Mouse (Mus musculus) thymus, adult 2 months (tissue): ENCODE results near the gene Gck. TPM values are rescaled to one million over a fixed set of nuclear protein-coding genes. Genes with fewer than 3 reads are reported as not detected.

Experiments
- DNase-seq: peaks from one replicate; pipeline ENCODE4 v3.0.0; 2021
- H3K27ac ChIP-seq: fragments of 200-500 bp; 2 replicates; pipeline ENCODE4 v1.5.1; 2012; ENCODE audit warnings: low read length, control low read depth; ENCODE audit not compliant: control insufficient read depth, insufficient read depth
- H3K27me3 ChIP-seq: fragments of 200-500 bp; 2 replicates; pipeline ENCODE4 v1.6.1; 2012; ENCODE audit warnings: mild to moderate bottlenecking, low read length, moderate library complexity, mixed read lengths; ENCODE audit not compliant: control insufficient read depth, insufficient read depth
- H3K36me3 ChIP-seq: fragments of 200-500 bp; 2 replicates; pipeline ENCODE4 v1.6.1; 2012; ENCODE audit warnings: mild to moderate bottlenecking, low read length, moderate library complexity; ENCODE audit not compliant: control insufficient read depth, insufficient read depth
- H3K4me1 ChIP-seq: fragments of 200-500 bp; replicated peaks from 2 replicates; pipeline ENCODE4 v1.6.1; 2012; ENCODE audit warnings: low read length; ENCODE audit not compliant: control insufficient read depth, insufficient read depth
- H3K4me3 ChIP-seq: fragments of 200-500 bp; 2 replicates; pipeline ENCODE4 v1.5.1; 2012; ENCODE audit warnings: mild to moderate bottlenecking, low read length, control low read depth, moderate library complexity; ENCODE audit not compliant: control insufficient read depth, insufficient read depth
- CTCF ChIP-seq: fragments of 200-500 bp; IDR thresholded peaks from 2 replicates; pipeline ENCODE4 v1.5.1; 2012; ENCODE audit warnings: mild to moderate bottlenecking, control low read depth, low read length, moderate library complexity, borderline replicate concordance; ENCODE audit not compliant: control insufficient read depth, poor library complexity, insufficient read depth; ENCODE audit errors: extremely low read depth
- POLR2A ChIP-seq: fragments of 200-500 bp; IDR thresholded peaks from 2 replicates; pipeline ENCODE4 v1.6.1; 2012; ENCODE audit warnings: mild to moderate bottlenecking, low read length, control low read depth, moderate library complexity; ENCODE audit not compliant: control insufficient read depth, poor library complexity, insufficient read depth; ENCODE audit errors: extremely low read depth
- WGBS: fragments of 180-500 bp; shearing (Covaris S2); methylation state at CpG from one replicate; pipeline ENCODE4 v1.1.7; 2018; 5-methylcytosine and 5-hydroxymethylcytosine counted together
- polyA plus RNA-seq: library from polyadenylated mRNA; depleted of rRNA; stranded (reverse); fragments of >200 nt; gene quantifications from 2 replicates; pipeline ENCODE4 v1.2.3, GENCODE M21; 2012

Gene Gck
- polyA plus RNA-seq, 1 experiment: 0.58 TPM

- H3K4me1 ChIP-seq: peaks cover 5% of the 10 kb centered on the region; the same call in 1 of the 2 replicates
- no peak for DNase-seq
- H3K27ac ChIP-seq: no peak overlapping the region
- 97% methylated on average over 10 of the region's 10 CpGs for WGBS
- H3K36me3 ChIP-seq: no peaks in the 10 kb centered on the region
- TF ChIP-seq POLR2A: no peak
- no peak for TF ChIP-seq CTCF
- no peaks in the 10 kb centered on the region for H3K27me3 ChIP-seq
- no peak overlapping the region for H3K4me3 ChIP-seq
Measured at GRCm38 (mm10) chr11:5899286-5899685, 50.6 kb downstream of the Gck start.

GRCm38 (mm10) chr11:5898531-5898930 lies 51.4 kb downstream of the Gck start, which contains the start of gene Myl7:
Myl7 (minus strand) TSS chr11:5898782.
- Histone ChIP-seq H3K27ac (no peak within 1 kb of the TSS), H3K36me3 (no peaks in the 10 kb centered on the region), H3K4me1 (peaks cover 5% of the 10 kb centered on the region; the same call in 1 of the 2 replicates), H3K27me3 (no peaks in the 10 kb centered on the region), H3K4me3 (no peak within 1 kb of the TSS)
- no peak for DNase-seq
- WGBS: 82% methylated on average over 5 of the region's 5 CpGs
- TF ChIP-seq POLR2A (no peak), CTCF (no peak)

GRCm38 (mm10) chr11:5897839-5898238 lies 52.0 kb downstream of the Gck start:
- TF ChIP-seq POLR2A (no peak), CTCF (no peak)

GRCm38 (mm10) chr11:5897230-5897629 lies 52.7 kb downstream of the Gck start:
- H3K27ac ChIP-seq: no peak overlapping the region
- TF ChIP-seq POLR2A (no peak), CTCF (no peak)
- peaks cover 5% of the 10 kb centered on the region; the same call in 1 of the 2 replicates for H3K4me1 ChIP-seq
- H3K36me3 ChIP-seq: no peaks in the 10 kb centered on the region
- H3K27me3 ChIP-seq: no peaks in the 10 kb centered on the region
- H3K4me3 ChIP-seq: no peak overlapping the region
- 25% methylated on average over 16 of the region's 16 CpGs for WGBS
- no peak for DNase-seq

More at GRCm38 (mm10) chr11:5897839-5898238, 52.0 kb downstream of the Gck start:
- Histone ChIP-seq H3K27me3 (no peaks in the 10 kb centered on the region), H3K4me3 (no peak overlapping the region), H3K4me1 (peaks cover 5% of the 10 kb centered on the region; the same call in 1 of the 2 replicates), H3K36me3 (no peaks in the 10 kb centered on the region), H3K27ac (no peak overlapping the region)
- DNase-seq: no peak
- WGBS: 35% methylated on average over 10 of the region's 10 CpGs

DNA sequence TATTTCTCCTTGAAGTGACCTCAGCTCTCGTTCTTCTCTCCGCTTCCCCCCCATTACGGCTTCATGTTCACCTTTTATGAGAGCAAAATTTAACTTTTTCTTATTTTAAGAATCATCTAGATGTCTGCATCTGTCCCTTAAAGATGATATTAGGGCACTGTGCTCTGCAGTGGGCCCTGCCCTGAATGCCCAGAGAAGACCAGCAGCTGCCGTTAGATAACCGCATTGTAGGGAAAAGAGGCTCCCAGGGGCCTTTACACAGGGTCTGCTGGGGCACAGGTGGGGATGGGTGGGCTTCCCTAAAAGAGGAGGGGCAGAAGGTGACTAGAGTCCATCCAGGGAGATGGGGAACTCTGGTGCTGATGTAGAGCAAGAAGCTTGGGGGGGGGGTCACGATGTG lies 56.1 kb downstream of the Gck start:
- Histone ChIP-seq H3K36me3 (no peaks in the 10 kb centered on the region), H3K27ac (no peak overlapping the region), H3K27me3 (no peaks in the 10 kb centered on the region), H3K4me1 (no peaks in the 10 kb centered on the region), H3K4me3 (no peak overlapping the region)
- TF ChIP-seq POLR2A (no peak), CTCF (no peak)
- DNase-seq: no peak
- WGBS: 97% methylated on average over 6 of the region's 6 CpGs

- 94% methylated on average over 4 of the region's 4 CpGs for WGBS
- H3K27ac ChIP-seq: no peak overlapping the region
Measured at GRCm38 (mm10) chr11:5892810-5893368, 57.0 kb downstream of the Gck start.

More at GRCm38 (mm10) chr11:5892810-5893368, 57.0 kb downstream of the Gck start:
- DNase-seq: no peak
- H3K36me3 ChIP-seq: no peaks in the 10 kb centered on the region
- H3K4me3 ChIP-seq: no peak overlapping the region
- no peaks in the 10 kb centered on the region for H3K27me3 ChIP-seq
- no peaks in the 10 kb centered on the region for H3K4me1 ChIP-seq
- TF ChIP-seq POLR2A (no peak), CTCF (no peak)
